Mouse (Mus musculus): ENCODE measurements around the gene Map6.
A peak's percentile ranks its signal among the peaks of the same experiment; 100 is the strongest.

Gene Map6

DNA sequence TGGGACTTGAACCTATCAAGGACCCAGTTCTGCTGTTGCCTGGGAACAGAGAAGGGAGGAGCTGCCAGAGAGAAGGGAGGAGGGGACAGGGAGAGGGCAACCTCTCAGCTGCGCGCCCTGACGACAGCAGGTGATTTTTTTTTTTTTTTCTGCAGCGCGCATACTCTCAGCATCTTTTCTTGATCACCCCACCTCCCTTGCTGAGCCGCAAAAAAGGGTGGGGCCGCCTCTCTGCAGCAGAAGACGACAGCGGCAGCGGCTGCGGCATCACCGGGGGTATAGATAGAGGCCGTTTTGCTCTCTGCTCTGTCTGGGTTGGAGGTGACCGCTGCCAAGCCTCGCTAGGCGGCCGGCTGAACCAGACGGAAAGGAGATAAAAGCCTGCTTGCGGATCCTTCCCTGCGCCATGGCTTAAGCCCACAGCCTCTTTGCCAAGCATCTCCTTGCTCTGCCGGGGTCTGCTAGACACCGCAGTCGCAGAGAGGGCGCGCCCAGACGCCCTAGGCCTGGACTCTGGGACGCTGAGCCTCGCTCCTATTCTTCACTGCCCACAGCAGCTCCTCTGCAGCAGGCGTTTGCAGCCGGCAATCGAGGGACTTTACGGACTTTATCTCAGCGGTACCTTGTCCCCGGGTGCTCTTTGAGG is at the start of gene Map6:
Gene Map6 (plus strand): TSS at position 197 of the 646 bp plus-strand sequence.
- DNase-seq = no peak

DNA sequence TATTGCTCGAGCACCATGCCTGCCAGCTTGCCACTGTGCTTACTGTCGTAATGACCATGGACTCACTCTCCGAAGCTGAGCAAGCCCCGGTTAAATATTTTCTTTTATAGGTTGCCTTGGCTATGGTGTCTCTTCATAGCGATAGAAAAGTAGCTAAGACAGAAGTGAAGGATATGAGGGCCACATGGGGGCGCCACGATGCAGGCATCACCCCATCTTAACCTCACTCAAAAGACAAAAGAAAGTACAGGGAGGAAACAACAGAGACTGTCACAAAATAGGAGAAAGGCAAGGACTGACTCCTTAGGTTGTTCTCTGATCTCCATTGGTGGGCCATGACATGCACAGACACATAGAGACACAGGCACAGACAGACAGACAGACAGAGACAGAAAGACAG is 43.0 kb upstream of the Map6 start:
- no peak for DNase-seq

DNA sequence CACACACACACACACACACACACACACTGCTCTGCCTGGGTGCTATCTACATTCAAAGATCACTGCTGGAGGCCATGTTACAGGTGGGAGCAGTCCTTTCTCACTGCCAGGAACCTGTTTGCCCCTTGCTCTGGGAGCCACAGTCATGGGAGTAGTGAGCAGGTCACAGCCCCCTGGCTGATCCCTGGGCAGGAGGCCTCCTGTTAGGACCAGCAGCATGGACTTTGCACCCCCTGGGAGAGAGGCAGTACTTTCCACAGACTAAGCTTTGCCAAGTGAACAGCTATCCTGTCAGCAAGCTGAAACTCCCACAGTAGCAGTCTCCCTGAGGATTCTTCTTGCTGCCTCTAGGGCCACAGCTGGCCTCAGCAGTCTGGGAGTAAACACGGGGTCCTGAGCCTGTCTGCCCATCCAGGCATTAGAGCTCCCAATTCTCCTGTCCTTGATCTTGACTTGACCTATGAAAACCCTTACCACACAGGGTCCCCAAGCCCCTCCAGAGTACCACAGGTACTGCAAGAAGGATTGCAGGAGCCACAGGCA is 42.5 kb upstream of the Map6 start:
- DNase-seq = peak; percentile 55

DNA sequence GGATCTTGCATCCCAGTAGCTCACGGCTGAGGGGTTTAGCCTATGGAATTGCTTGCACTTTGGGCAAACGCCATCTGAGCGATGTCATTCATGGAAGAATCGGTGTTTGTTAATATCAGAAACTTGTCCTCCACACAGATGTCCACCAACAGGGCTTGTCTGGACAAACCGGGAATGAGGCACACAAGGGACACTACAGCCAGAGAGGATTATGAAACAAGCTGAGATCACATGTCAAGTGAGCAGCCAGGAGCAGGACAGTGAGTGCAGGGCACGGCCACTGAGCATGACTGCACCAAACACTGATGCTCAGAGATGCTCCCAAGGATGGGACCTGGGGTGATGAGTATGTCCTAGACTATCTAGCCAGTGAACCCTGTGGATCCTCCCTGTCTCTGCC is 41.8 kb upstream of the Map6 start:
- DNase-seq = no peak

DNA sequence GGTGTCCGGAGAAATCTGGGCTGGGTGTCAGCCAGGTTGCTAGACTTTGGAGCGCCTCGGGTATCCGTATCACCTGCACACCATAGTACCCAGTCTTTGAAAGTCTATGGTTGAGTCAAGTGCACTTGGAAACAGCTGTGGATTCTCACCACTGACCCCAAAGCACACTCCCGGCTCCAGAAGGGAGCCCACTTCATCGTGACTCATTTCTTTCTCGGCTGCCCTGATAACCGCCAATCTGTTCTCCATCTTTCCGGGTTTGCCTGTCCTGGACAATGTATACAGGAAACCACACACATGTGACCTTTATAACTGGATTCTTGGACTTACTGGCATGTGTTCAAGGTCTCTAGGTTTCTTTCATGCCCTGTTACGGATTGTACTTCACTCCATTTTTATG is 40.6 kb upstream of the Map6 start:
- DNase-seq = no peak

DNA sequence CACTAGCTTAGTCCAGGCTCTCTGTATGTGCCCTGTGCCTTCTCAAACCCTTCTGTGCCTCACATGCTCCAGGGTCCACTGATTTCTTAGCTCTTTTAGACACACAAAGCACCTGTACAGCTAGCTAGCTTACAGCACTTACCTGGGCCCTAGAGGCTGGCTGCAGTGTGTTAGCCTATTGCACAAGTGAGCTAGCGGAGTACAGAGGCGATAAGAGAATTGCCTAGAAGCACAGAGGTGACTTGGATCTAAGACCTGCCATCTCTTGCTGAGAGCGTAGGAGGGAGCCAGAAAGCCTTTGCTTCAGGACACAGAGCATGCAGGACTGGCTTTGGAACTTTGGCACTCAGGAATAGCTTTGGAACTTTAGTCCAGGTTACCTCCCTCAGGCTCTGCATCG is 40.0 kb upstream of the Map6 start:
- DNase-seq = no peak

DNA sequence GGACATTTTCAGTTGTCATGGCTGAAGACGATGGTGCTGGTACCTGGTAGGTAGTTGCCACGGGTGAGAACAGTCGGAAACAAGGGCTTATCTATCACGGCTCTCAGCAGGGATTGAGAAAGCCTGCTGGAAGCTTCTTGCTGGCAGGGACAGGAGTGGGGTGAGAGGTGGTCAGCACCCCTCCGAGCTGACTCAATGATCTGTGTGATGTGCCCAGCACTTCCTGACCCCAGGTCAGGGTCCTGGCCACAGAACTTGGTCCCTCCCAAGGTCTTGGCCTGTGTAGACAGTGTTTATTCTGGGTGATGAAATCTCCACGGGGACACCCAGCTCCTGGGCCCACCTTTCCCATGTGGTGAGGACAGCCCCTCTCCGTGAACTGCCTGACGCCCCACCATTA is 38.4 kb upstream of the Map6 start:
- DNase-seq = peak; percentile 31

DNA sequence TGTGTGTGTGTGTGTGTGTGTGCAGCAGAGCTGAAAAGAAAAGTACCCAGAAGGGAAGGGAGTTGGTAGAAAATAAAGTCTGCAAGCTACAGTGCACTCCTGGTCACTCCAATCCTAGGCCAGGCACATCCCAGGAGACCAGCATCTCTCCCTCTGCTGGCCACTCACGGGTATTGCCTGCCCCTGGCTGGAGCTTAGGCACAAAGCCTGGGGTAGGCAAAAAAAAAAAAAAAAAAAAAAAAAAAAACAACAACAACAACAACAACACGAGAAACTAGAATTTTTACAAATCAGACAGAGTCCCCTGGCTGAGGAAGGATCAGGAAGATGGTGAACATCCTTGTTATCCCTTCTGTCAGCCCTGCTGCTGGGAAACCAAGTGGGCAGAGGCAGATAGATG is 37.8 kb upstream of the Map6 start:
- peak; percentile 60 for DNase-seq

DNA sequence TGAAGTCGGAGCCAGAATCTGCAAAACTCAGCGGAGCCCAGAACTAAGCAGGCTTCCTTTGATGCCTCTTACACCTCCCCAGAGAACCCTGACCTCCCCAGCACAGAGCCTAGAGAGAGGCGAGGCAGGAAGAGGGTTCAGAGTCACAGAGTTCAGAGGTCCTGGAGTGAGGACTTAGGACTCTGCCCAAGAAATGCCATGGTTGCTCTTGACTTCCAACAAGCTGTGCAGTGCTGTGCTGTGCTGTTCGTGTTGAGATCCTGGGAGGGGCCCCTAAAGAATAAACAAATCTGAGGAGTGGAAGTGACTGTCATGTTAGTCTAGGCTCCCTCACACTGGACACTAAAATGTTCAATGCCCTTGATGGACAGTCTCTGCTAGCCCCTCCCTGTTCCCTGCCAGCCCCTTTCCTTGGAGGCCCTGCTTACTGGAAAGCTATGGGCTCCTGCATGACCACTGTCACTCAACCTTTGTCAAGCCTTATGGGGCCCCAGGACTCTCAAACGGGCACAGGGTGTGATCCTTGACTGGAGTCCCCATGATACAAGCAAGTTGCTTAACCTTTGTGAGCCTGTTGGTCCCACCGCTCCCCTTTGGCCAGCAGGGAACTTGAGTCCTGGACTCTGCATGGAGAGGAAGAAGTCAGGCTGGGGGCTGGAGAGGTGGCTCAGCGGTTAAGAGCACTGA is 37.0 kb upstream of the Map6 start:
- DNase-seq = no peak

DNA sequence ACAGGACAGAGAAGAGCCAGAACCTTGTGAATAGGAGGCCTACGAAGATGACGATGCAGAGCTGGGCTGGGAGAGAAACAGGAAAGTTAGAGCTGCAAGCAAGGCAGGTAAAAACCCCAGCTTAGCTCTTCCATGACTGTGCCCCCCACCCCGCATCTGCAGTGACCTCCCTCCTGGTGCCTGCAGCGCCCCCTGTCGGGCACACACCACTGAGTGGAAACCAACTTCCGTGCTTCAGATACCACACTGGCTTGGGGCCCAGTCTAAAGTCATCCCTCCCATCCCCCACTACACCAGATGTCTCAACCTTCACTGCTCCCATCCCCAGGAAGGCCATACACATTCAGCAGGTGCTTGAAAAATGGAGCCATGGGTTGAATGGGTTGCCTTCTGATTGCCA is 34.7 kb upstream of the Map6 start:
- no peak for DNase-seq

DNA sequence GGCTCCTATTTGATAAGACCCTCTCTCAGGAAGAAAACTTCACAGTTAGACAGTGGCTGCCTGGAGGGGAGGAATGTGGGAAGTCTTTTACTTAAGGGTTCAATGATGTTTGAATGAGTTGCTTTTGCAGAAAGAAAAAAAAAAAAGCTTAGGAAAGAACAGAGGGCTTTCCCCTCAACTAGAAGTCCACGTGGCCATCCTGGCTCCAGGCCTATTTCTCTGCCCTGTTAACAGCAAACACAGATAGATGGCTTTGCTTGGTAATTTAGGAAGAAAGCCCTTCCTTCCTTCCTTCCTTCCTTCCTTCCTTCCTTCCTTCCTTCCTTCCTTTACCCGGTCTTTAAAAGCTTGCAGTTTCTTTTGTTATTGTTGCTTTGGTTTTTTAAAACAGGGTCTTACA is 32.3 kb upstream of the Map6 start:
- DNase-seq = no peak

DNA sequence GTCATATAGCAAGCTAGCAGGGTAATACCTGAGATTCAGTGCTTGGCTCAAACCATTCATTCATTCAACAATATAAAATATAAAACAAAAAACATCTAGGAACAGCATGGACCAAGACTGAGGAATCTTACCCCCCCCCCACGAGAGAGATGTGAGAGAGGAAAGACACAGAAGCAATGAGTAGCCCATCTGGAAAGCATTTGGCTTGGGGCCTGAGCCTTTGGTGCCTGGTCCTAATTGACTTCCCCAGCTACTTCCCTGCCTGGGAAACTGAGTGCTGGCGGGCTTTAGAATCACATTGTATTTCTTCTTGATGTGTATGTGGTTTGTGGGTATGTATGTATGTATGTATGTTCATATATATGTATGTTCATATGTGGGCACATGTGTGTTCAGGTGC is 31.6 kb upstream of the Map6 start:
- no peak for DNase-seq

DNA sequence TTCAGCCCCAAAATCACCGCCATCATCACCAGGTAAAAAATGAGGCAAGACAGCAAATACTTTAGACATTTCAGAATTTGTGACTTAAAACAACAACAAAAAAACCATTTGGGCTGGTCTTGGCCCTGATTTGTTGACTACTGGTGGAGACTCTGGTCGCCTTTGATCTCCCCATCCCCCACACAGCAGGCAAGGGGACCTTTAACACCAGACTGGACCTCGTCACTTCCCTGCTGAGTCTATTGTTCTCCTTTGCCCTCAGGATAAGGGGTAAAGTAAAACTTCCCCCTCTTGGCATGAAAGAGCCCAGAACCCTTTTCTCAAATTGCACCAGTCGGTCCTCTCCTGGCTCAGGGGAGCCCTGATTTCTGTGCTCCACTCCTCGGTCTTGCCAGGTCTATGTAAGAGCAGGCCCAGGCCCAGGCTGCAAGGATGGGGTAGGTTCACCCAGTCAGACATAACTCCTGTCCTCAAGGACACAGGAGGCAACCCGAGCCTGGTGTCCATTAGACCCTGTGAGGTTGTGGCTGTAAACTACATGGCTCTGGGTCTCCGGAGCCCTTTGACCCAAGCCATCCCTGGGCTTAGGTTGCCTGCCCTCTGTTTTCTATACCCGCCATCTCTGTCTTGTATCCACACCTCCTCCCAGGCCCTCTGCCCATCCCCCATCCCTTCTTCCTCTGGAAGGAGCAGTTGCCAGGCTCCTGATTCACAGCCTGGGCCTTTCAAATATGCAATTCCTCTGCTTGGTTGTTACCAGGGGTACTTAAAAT is 30.2 kb upstream of the Map6 start:
- peak; percentile 32 for DNase-seq

DNA sequence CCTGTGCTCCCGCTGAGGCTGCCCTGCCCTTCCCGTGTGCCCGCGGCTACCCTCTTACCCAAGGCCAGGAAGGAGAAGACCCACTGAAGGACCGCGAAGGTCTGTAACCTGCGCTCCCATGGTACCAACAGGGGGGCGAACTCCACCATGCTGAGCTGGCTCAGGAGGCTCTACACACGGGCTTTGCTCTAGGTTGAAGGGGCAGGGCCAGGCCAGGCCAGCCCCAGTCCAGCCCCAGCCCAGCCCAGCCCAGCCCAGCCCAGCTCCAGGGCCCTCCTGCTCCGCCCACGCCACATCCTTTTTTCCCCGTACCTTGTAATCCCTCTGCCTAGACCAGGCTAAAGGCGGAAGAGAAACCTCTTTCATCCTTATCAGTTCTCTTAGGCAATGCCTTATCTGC is 28.8 kb upstream of the Map6 start, which contains the start of gene Mogat2:
Gene Mogat2 (minus strand): TSS at position 203 of the 400 bp plus-strand sequence.
- DNase-seq = peak; percentile 69

DNA sequence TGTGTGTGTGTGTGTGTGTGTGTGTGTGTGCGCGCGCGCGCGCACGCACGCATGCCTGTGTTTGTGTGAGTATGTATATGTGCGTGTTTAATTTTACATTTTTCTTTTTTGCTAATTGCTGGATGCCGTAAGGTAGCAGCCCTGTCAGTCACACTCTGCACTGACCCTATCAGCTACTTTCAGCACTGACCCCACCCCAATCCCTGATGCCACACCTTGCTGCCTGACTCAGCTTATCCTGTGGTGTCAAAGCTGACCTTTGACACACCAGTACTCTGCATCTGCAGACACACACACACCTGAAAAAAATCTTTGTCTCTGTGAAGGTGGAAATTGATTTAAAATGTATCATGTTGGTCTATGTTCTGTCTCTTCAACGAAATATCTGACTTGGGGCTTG is 25.1 kb upstream of the Map6 start:
- peak; percentile 48 for DNase-seq

DNA sequence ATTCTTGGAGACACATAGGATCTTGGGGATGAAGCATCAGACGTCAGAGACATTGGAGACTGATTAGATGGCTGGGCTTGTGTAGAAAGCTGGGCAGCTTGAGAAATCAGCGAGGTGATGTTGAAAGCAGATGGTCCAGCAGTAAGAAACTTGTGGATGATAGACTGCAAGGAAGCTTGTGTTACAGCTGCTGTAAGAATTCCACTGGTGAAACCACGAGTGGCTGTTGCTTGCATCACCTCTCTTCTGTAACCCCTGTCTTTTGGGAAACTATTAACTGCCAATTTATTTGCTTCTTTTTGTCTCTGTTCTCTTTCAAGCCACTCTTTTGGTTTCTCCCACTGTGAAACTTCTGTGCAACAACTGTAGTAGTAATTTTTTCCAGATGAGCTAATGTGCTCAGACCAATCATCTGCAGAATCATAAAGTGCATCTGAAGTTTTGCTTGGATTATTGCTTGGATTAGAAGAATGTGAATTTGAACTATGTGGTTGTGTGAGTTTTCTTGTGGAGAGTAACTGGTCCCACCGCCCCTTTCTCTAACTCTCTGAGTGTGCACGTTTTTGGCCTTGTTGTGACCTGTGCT is 19.0 kb upstream of the Map6 start:
- DNase-seq = no peak

DNA sequence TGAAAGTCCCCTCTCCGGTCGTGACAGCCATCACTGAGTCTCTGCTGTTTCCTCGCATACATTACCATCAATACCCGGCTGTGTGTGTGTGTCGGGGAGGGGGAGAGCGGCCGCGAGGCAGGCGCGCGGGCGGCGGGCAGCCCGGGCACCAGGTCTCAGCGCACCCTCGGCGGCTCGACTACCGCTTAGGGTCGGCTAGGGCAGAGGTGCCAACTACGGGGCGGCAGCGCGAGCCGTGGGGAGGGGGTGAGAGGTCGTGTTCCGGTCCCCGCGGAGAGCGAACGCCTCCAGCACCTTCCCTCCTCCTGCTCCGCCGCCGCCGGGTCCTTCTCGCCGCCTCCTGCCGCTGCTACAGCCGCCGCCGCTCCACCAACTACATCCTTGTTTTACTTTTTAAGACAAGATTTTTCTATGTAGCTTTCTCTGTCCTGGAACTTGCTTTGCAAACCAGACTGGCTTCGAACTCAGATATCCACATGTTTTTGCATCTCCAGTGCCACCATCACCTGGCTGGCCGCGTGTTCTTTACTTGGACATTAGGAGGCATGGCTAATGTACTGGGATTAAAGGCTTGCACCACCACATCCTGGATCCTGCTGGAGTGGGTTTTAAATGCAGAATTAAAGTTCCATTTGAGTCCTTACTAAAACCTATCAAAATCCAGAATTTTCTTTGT is 18.2 kb upstream of the Map6 start:
- DNase-seq = no peak

DNA sequence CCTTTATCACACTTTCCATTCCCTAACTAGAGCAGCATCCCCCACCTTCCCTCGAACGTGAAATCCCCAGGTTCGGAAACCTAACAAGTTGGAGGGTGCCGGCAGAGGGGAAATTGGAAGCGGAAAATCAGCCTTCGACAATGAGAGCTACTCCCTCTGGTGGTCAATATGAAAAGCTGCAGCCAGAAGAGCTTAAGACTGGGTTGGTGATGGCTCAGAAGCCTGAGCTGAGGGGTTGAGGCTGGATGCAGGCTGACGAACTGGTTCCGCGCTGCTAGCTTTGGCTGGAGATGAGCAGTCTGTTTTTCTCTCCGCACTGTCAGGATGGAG is 17.7 kb upstream of the Map6 start:
- DNase-seq = no peak

DNA sequence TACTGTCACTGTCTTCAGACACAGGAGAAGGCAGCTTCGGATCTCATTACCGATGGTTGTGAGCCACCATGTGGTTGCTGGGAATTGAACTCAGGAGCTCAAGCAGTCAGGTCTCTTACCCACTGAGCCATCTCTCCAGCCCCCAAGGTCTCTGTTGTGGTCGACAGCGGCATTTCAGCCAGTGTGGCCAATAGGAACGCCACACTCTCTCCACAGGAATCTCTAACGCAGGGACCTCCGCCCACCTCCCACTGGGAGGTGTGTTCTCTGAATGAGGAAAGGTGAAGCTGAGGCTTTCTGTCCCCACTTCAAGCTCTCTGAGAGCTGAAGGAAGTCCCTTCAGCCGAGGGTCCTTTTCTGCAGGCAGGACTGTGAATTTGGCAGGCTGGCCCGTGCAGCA is 16.9 kb upstream of the Map6 start:
- no peak for DNase-seq

DNA sequence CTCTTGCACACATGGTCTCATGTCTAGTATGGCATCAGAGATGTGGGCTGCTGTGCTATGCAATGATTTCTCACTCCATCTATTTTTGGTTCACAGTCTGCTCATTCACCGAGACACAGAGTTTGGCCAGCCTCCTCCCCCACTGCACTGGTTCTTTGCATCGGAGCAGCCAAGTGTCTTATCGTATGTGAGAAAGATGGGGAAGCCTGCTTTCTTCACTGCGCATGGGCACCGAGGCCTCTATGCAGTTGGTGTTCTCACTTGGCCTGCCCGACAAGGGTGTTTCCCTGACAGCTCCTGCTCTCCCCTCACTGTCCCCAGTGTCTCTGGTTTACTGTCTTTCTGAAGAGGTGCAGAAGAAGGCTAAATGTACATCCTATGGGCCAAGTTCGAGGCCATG is 12.2 kb upstream of the Map6 start:
- DNase-seq = no peak

DNA sequence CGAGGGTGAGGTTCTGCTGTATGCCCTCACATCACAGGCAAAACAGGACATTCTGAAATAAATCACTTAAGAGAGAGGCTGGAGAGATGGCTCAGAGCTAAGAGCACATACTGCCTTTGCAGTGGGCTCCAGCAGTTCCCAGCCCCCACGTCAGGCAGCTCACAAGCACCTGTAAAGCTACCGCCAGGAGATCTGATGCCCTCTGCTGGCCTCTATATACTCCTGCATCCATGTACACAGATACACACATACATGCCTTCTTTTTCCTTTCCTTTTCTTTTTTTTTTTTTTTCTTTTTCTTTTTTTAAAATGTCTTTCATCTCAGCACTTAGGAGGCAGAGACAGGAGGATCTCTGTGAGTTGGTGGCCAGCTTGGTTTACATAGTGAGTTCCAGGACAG is 5.3 kb upstream of the Map6 start:
- DNase-seq = no peak

DNA sequence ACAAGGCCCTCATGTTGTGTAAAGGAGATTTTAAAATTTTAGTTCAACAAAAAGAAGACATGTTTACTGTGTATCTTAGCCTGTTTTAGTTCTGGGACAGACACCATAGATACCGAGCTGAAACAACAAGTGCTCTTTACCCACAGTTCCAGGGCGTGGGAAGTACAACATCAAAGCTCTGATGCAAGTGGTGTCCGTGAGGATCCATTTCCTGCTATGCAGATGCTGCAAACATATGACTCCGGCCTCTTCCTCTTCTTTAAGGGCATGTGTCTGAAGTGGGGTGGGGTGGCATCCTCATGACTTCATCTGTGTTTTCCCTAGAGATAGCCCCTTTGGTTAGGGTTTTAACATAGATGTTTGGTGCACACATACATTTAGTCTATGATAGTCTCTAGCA is 3.7 kb upstream of the Map6 start:
- DNase-seq = no peak

DNA sequence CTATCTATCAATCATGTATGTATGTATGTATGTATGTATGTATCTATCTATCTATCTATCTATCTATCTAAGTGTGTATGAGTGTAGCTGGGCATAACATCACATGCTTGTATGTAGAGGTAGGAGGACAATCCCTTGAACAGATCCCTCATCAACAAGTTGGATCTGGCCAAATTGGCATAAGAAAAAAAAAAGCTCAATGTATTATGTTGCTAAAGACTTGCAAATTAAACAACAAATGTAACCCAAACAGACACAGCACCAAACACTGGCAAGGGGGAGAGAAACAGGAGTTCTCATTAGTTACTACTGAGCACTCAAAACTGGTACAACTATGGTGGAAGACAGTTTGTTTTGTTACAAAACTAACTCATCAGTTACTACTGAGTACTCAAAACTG is 2.6 kb upstream of the Map6 start:
- no peak for DNase-seq
